Mouse (Mus musculus): ENCODE data around the gene Cabp1. TPM values are rescaled to one million over a fixed set of nuclear protein-coding genes. Genes with fewer than 3 reads are reported as not detected.

Gene Cabp1
- polyA plus RNA-seq, 1 experiment from 2014 or later: 2.4 TPM

GRCm38 (mm10) chr5:115118961-115119570, 75.1 kb downstream of the Cabp1 start, which contains the start of gene Acads:
Gene Acads, minus strand, starts transcription at chr5:115119346.
- H3K27ac ChIP-seq (replicated peaks; ENCODE audit: low read depth, low read length): peak within 1 kb of the TSS; percentile 38; the same call in 1 of the 2 replicates
- H3K4me3 ChIP-seq (ENCODE audit: low read depth, low read length): peak within 1 kb of the TSS; percentile 84
- peak; percentile 89 for DNase-seq (ENCODE audit: low spot score)
- ATAC-seq (replicated peaks; ENCODE audit: insufficient number of reproducible peaks, low FRiP score, low TSS enrichment, low read depth): peak; percentile 68
- peak within 1 kb of the TSS; percentile 82 for H3K4me2 ChIP-seq (ENCODE audit: low read depth, low read length)
- H3K9me3 ChIP-seq (replicated peaks; ENCODE audit: control insufficient read depth, low read length): no peaks in the 10 kb centered on the region
- no peaks in the 10 kb centered on the region for H3K27me3 ChIP-seq (ENCODE audit: control insufficient read depth, insufficient read depth, low read length)
- peaks cover 3% of the 10 kb centered on the region for H3K36me3 ChIP-seq (replicated peaks; ENCODE audit: control insufficient read depth, insufficient read depth, low read depth, low read length)
- under 1% methylated on average over 39 of the region's 39 CpGs for WGBS
- H3K4me1 ChIP-seq (ENCODE audit: control insufficient read depth, insufficient read depth, low read length): no peaks in the 10 kb centered on the region
- peak within 1 kb of the TSS; percentile 91 for H3K9ac ChIP-seq (replicated peaks; ENCODE audit: low read length)

Other genes with a start within 250 kb of the Cabp1 start
- not detected in 2 replicates for gene Hnf1a, start 223.3 kb downstream of the Cabp1 start, polyA plus RNA-seq (2014; fragmentation: Nextera tagmentation; extraction: Ambion mirVana)
- gene Sppl3, start 183.2 kb downstream of the Cabp1 start, polyA plus RNA-seq (2014; fragmentation: Nextera tagmentation; extraction: Ambion mirVana): 23.5 and 43.6 TPM in 2 replicates
- 24.6 and 26.3 TPM in 2 replicates for gene Gm10401, start 96.1 kb downstream of the Cabp1 start, polyA plus RNA-seq (2014; fragmentation: Nextera tagmentation; extraction: Ambion mirVana)
- gene Acads, start 75.0 kb downstream of the Cabp1 start, polyA plus RNA-seq (2014; fragmentation: Nextera tagmentation; extraction: Ambion mirVana): 27.7 and 31.8 TPM in 2 replicates
- 49.6 and 53.0 TPM in 2 replicates for gene Unc119b, start 59.4 kb downstream of the Cabp1 start, polyA plus RNA-seq (2014; fragmentation: Nextera tagmentation; extraction: Ambion mirVana)
- gene Mlec, start 36.2 kb downstream of the Cabp1 start, polyA plus RNA-seq (2014; fragmentation: Nextera tagmentation; extraction: Ambion mirVana): 36.6 and 37.5 TPM in 2 replicates
- 101 and 108 TPM in 2 replicates for gene Pop5, start 41.5 kb upstream of the Cabp1 start, polyA plus RNA-seq (2014; fragmentation: Nextera tagmentation; extraction: Ambion mirVana)
- gene Rnf10, start 78.5 kb upstream of the Cabp1 start, polyA plus RNA-seq (2014; fragmentation: Nextera tagmentation; extraction: Ambion mirVana): 75.0 and 80.1 TPM in 2 replicates
- gene Coq5, start 85.3 kb upstream of the Cabp1 start, polyA plus RNA-seq (2014; fragmentation: Nextera tagmentation; extraction: Ambion mirVana): 51.7 and 52.2 TPM in 2 replicates
- 1,836 and 1,851 TPM in 2 replicates for gene Dynll1, start 106.6 kb upstream of the Cabp1 start, polyA plus RNA-seq (2014; fragmentation: Nextera tagmentation; extraction: Ambion mirVana)
- 376 and 390 TPM in 2 replicates for gene Srsf9, start 132.8 kb upstream of the Cabp1 start, polyA plus RNA-seq (2014; fragmentation: Nextera tagmentation; extraction: Ambion mirVana)
- 37.0 and 38.8 TPM in 2 replicates for gene Gatc, start 146.8 kb upstream of the Cabp1 start, polyA plus RNA-seq (2014; fragmentation: Nextera tagmentation; extraction: Ambion mirVana)
- 66.7 and 68.9 TPM in 2 replicates for gene Triap1, start 146.8 kb upstream of the Cabp1 start, polyA plus RNA-seq (2014; fragmentation: Nextera tagmentation; extraction: Ambion mirVana)
- gene Cox6a1, start 154.6 kb upstream of the Cabp1 start, polyA plus RNA-seq (2014; fragmentation: Nextera tagmentation; extraction: Ambion mirVana): 569 and 629 TPM in 2 replicates
- gene Msi1, start 235.2 kb upstream of the Cabp1 start, polyA plus RNA-seq (2014; fragmentation: Nextera tagmentation; extraction: Ambion mirVana): 52.4 and 53.9 TPM in 2 replicates

Data from embryonic facial prominence, embryonic 11.5 days (tissue).